Mouse (Mus musculus): ENCODE measurements around the gene Olfr115. TPM values are rescaled to one million over a fixed set of nuclear protein-coding genes. Genes with fewer than 3 reads are reported as not detected.

Gene Olfr115
- not detected for total RNA-seq (2021)

DNA sequence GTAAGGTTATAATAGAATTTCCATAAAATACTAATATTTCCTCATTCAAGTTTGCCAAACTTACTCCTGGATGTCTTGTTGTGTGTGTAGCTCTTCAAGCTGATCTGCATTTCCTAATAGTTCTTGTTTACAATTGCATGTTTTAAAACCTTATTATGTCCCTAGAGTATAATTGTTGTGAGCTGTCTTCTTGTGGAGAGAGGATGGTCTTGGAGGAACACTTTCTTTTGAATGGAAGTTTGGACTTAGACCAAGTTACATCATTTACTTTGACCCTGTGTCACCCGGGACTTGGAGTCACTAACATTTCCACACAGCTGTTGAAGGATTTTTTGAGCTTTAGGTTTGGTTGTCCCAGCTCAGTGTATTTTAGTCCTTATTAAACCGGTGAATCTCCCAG is at the start of gene Olfr115, which contains the start of gene Olfr116:
Olfr115 (minus strand) TSS at position 101 of the 400 bp plus-strand sequence.
Olfr116 (minus strand) TSS at position 191 of the 400 bp plus-strand sequence.
- intact Hi-C loops (cut with DNase I) = no loop called here
- no peak for DNase-seq (ENCODE audit: low spot score in 2 of 2)

GRCm38 (mm10) chr17:37666688-37667087 is 39.8 kb upstream of the Olfr115 start, which contains the start of gene Olfr118:
Gene Olfr118 (plus strand): TSS chr17:37666988.
- intact Hi-C loops (cut with DNase I) = no loop called here
- no peak for DNase-seq (ENCODE audit: low spot score in 2 of 2)

GRCm38 (mm10) chr17:37663682-37664081 is 36.8 kb upstream of the Olfr115 start, which contains the start of gene Olfr117:
Gene Olfr117 (minus strand): TSS chr17:37663782.
- no peak for DNase-seq (ENCODE audit: low spot score in 2 of 2)
- intact Hi-C loops (cut with DNase I) = no loop called here

- intact Hi-C loops (cut with DNase I) = no loop called here
- no peak for DNase-seq (ENCODE audit: low spot score in 2 of 2)
Observed at GRCm38 (mm10) chr17:37592643-37593042, 34.3 kb downstream of the Olfr115 start, which contains the start of gene Olfr114. Gene Olfr114 (minus strand): TSS chr17:37592743.

- intact Hi-C loops (cut with DNase I) = no loop called here
- no peak for DNase-seq (ENCODE audit: low spot score in 2 of 2)
Observed at GRCm38 (mm10) chr17:37577563-37577962, 49.3 kb downstream of the Olfr115 start, which contains the start of gene Olfr113. Gene Olfr113 (minus strand): TSS chr17:37577663.

DNA sequence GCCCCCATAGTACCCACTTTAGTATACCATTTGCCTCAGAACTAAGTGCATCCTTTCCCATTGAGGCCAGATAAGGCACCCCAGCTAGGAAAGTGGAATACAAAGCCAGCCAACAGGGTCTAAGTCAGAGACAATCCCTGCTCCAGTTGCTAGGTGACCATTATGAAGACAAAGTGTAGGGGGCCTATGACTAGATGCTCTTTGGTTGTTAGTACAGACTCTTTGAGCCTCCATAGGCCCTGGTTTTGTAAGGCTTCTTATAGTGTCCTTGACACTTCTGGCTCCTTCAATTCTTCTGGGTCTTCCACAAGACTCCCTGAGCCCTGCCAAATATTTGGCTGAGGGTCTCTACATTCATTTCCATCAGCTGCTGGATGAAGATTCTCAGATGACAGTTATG is 57.6 kb downstream of the Olfr115 start, which contains the start of gene Olfr112:
Olfr112 (minus strand) TSS at position 101 of the 400 bp plus-strand sequence.
- intact Hi-C loops (cut with DNase I) = no loop called here

More for the DNA sequence above, 57.6 kb downstream of the Olfr115 start, which contains the start of gene Olfr112:
- no peak for DNase-seq (ENCODE audit: low spot score in 2 of 2)

Other genes starting within 250 kb of the Olfr115 start
- not detected for gene Olfr105-ps, start 248.1 kb downstream of the Olfr115 start, total RNA-seq (2021)
- gene Olfr106-ps, start 236.7 kb downstream of the Olfr115 start, total RNA-seq (2021) = not detected
- gene Olfr107, start 227.9 kb downstream of the Olfr115 start, total RNA-seq (2021) = not detected
- gene Olfr108, start 181.6 kb downstream of the Olfr115 start, total RNA-seq (2021) = not detected
- gene Olfr109, start 168.2 kb downstream of the Olfr115 start, total RNA-seq (2021) = not detected
- gene H2-M2, start 143.6 kb downstream of the Olfr115 start, total RNA-seq (2021) = not detected
- not detected for gene Olfr110, start 134.6 kb downstream of the Olfr115 start, total RNA-seq (2021)
- gene Olfr111, start 119.1 kb downstream of the Olfr115 start, total RNA-seq (2021) = not detected
- not detected for gene Olfr112, start 57.7 kb downstream of the Olfr115 start, total RNA-seq (2021)
- gene Olfr113, start 49.4 kb downstream of the Olfr115 start, total RNA-seq (2021) = not detected
- not detected for gene Olfr114, start 34.4 kb downstream of the Olfr115 start, total RNA-seq (2021)
- gene Olfr116, start 90 bp upstream of the Olfr115 start, total RNA-seq (2021) = not detected
- gene Olfr117, start 36.7 kb upstream of the Olfr115 start, total RNA-seq (2021) = not detected
- not detected for gene Olfr118, start 39.9 kb upstream of the Olfr115 start, total RNA-seq (2021)
- not detected for gene Olfr119, start 69.5 kb upstream of the Olfr115 start, total RNA-seq (2021)
- gene Olfr120, start 94.7 kb upstream of the Olfr115 start, total RNA-seq (2021) = not detected
- gene Olfr121, start 121.7 kb upstream of the Olfr115 start, total RNA-seq (2021) = not detected
- gene Olfr122, start 141.5 kb upstream of the Olfr115 start, total RNA-seq (2021) = not detected
- gene Olfr123, start 166.4 kb upstream of the Olfr115 start, total RNA-seq (2021) = not detected
- not detected for gene Olfr124, start 172.8 kb upstream of the Olfr115 start, total RNA-seq (2021)
- gene Olfr125, start 205.8 kb upstream of the Olfr115 start, total RNA-seq (2021) = not detected
- gene Olfr126, start 220.4 kb upstream of the Olfr115 start, total RNA-seq (2021) = not detected

Measured in left cerebral cortex, postnatal 25 days (tissue).